Mouse (Mus musculus) small intestine, adult 2 months (tissue): Measurements from ENCODE around the gene Zfp945. TPM values are rescaled to one million over a fixed set of nuclear protein-coding genes. Genes with fewer than 3 reads are reported as not detected.
"Not testable (repeated sequence)": the region's sequence is repeated elsewhere in the genome, so short reads cannot be mapped to it uniquely, and the experiment has no call there.

Experiments used
- H3K27ac ChIP-seq: fragments of 200-500 bp; 2 replicates; pipeline ENCODE4 v1.5.1; 2012; ENCODE audit warnings: low read depth, low read length, control low read depth, inconsistent platforms; ENCODE audit not compliant: insufficient read depth
- H3K27me3 ChIP-seq: fragments of 200-500 bp; 2 replicates; pipeline ENCODE4 v1.6.1; 2012; ENCODE audit warnings: mild to moderate bottlenecking, moderate library complexity, low read length, inconsistent platforms; ENCODE audit not compliant: control insufficient read depth, insufficient read depth
- H3K36me3 ChIP-seq: fragments of 200-500 bp; 2 replicates; pipeline ENCODE4 v1.6.1; 2012; ENCODE audit warnings: mild to moderate bottlenecking, low read length, control low read depth, inconsistent platforms; ENCODE audit not compliant: control insufficient read depth, insufficient read depth
- H3K4me1 ChIP-seq: fragments of 200-500 bp; 2 replicates; pipeline ENCODE4 v1.6.1; 2012; ENCODE audit warnings: low read length, inconsistent platforms, mixed read lengths; ENCODE audit not compliant: control insufficient read depth, insufficient read depth, insufficient read length
- H3K4me3 ChIP-seq: fragments of 200-500 bp; 2 replicates; pipeline ENCODE4 v1.5.1; 2012; ENCODE audit warnings: low read depth, mild to moderate bottlenecking, control low read depth, inconsistent platforms, low read length, moderate library complexity
- CTCF ChIP-seq: fragments of 200-500 bp; IDR thresholded peaks from 2 replicates; pipeline ENCODE4 v1.5.1; 2012; ENCODE audit warnings: low read depth, mild to moderate bottlenecking, control low read depth, inconsistent platforms, low read length, moderate library complexity, mixed read lengths; ENCODE audit not compliant: insufficient replicate concordance, insufficient read length; ENCODE audit errors: extremely low read depth
- POLR2A ChIP-seq: fragments of 200-500 bp; IDR thresholded peaks from 2 replicates; pipeline ENCODE4 v1.6.1; 2012; ENCODE audit warnings: low read depth, mild to moderate bottlenecking, control low read depth, inconsistent platforms, low read length, moderate library complexity
- WGBS: fragments of 180-500 bp; shearing (Covaris S2); methylation state at CpG from one replicate; pipeline ENCODE4 v1.1.7; 2018; 5-methylcytosine and 5-hydroxymethylcytosine counted together
- polyA plus RNA-seq: library from polyadenylated mRNA; depleted of rRNA; stranded (reverse); fragments of >200 nt; gene quantifications from 2 replicates; pipeline ENCODE4 v1.2.3, GENCODE M21; 2012; rRNA removed

Gene Zfp945
- 0.15 and 0.28 TPM in 2 replicates for polyA plus RNA-seq

DNA sequence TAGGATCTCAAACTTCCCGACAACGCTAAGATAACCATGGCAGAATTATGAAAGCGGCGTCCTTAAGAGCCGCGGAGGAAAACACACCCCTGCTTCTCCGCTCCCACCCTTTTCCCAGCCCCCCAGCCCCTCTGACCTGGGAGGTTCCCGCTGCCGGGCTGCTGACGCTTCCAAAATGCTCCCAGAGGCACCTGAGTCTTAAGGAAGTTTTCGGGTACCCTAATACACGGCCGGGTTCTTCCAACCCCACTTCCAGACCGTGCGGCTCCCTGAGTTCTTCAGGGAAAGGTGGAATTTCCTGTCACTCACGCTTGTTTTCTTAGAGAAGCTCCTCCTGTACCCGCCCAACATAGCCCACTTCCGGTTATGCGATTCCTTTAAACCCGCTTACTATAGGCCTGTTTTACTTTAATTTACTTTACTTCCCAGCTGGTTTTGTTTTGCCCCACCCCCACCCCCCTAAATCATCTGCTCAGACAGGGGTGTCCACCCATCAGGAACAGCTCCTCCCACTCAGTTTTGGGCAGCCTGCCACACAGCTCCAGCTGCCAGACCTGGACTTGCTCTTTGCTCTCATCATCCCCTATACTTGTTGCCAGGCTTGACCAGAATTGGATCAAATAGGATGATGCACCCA is at the start of gene Zfp945:
Zfp945 (minus strand) TSS at position 290 of the 637 bp plus-strand sequence.
- no peaks in the 10 kb centered on the region for H3K27me3 ChIP-seq
- 0 out of 2 replicates have a peak, but pooled peaks cover 2% of the 10 kb centered on the region for H3K4me1 ChIP-seq
- H3K27ac ChIP-seq = peak within 1 kb of the TSS; percentile 24
- TF ChIP-seq POLR2A (no peak), CTCF (no peak)
- WGBS = 1% methylated on average over 20 of the region's 20 CpGs
- H3K4me3 ChIP-seq = peak within 1 kb of the TSS; percentile 81
- H3K36me3 ChIP-seq = peaks cover 2% of the 10 kb centered on the region

DNA sequence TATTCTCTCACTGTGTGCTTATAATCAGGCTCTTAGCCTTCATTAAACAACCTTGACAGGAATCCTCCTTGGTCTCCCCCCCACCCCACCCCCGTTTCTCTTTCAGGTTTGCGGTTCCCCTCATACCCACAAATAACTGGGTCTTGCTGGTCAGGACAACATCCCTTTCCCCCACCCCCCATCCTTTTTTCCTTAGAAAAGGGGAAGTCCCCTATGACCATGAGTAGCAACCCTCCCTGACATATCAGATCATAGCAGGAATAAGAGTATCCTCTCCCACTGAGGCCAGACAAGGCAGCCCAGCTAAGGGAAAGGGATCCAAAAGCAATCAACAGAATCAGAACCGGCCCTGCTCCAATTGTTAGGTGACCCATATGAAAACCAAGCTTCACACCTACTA is 21.4 kb upstream of the Zfp945 start:
- Histone ChIP-seq H3K27me3 (no peaks in the 10 kb centered on the region), H3K27ac (no peak overlapping the region), H3K4me1 (no peaks in the 10 kb centered on the region), H3K36me3 (no peaks in the 10 kb centered on the region), H3K4me3 (no peak overlapping the region)
- WGBS = 75% methylated on average over 3 of the region's 3 CpGs
- TF ChIP-seq CTCF = no peak
- no peak for TF ChIP-seq POLR2A

DNA sequence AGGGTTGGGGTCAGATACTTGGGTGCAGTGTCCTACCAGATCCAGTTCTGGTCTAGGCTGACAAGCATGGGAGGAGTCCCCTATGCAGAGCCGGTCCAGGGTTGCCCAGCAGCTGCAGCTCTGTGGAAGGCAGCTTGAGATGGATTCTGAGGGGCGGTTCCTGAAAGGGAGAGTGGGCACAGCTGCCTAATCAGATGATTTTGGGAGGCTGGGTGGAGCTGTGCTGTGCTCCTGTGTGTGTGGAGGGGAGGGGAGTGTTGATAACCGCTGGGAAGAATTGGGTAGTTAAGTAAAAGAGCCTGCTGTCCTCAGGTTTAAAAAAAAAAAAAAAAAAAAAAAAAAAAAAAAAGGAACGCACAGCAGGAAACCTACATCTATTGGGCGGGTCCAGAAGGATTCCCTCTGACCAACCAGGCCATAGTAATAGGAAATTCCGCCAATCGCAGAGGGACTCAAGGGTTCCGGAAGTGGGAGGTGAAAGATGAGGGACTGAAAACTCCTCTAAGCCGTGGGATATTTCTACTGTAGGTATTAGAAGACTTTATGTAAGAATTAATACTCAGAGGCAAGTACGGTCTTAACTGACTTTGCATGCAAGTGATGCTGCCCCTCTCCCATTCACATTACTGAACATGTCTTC is 17.2 kb upstream of the Zfp945 start:
- no peak overlapping the region for H3K4me3 ChIP-seq
- H3K27ac ChIP-seq = no peak overlapping the region
- TF ChIP-seq CTCF = no peak
- TF ChIP-seq POLR2A = no peak
- no peaks in the 10 kb centered on the region for H3K4me1 ChIP-seq
- no peaks in the 10 kb centered on the region for H3K36me3 ChIP-seq
- 59% methylated on average over 10 of the region's 10 CpGs for WGBS
- H3K27me3 ChIP-seq = no peaks in the 10 kb centered on the region

DNA sequence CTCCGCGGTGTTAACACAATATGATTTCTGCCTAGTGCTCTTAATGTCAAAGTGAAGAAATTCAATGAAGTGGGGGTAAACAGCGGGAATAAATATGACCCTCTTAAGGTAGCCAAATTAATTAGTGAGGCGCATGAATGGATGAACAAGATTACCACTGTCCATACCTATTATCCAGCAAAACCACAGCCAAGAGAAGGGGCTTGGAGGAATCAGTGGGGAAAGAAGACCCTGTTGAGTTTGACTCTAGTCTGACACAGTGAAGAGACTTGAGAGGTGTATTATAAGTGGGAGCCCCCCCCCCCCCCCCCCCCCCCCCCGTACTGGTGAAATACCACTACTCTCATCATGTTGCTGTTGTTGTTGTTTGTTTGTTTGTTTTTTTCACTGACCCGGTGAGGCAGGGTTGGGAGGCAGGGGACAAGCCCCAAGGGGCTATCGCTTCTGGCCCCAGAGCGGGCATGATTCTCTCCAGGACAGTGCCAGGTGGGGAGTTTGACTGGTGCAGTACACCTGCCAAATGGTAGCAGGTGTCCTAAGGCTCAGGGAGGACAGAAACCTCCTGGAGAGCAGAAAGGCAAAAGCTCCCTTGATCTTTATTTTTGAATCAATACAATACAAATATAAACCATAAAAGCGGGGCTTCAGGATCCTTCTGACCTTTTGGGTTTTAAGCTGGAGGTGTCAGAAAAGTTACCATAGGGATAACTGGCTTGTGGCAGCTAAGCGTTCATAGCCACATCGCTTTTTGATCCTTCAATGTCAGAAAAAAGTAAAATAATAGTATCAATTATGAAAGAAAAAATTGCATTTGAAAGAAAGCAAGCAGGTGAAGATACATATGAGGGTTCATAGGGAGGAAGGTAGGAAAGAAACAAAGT is 10.7 kb upstream of the Zfp945 start:
- WGBS = 94% methylated on average over 10 of the region's 11 CpGs
- Histone ChIP-seq H3K27ac (no peak overlapping the region), H3K4me3 (no peak overlapping the region), H3K4me1 (no peaks in the 10 kb centered on the region), H3K27me3 (no peaks in the 10 kb centered on the region), H3K36me3 (no peaks in the 10 kb centered on the region)
- no peak for TF ChIP-seq POLR2A
- no peak for TF ChIP-seq CTCF

DNA sequence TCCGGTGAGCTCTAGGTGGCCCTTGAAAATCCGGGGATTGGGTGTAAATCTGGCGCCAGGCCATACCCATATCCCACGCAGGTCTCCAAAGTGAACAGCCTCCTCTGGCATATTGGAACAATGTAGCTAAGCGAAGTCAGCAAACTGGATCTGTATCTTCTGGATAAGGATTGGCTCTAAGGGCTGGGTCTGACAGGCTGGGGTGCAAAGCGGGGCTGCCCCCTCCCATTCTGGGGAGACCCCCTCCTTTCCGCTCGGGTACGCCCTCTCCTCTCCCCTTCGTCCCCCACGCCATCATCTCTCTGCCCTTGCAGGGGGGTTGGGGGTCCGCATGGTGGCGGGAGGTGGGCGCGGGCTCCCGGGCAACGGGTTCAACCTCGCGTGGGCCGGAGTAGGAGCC is 9.4 kb upstream of the Zfp945 start:
- 86% methylated on average over 20 of the region's 20 CpGs for WGBS
- TF ChIP-seq CTCF = no peak
- no peak for TF ChIP-seq POLR2A
- Histone ChIP-seq H3K27me3 (no peaks in the 10 kb centered on the region), H3K27ac (no peak overlapping the region), H3K4me3 (no peak overlapping the region), H3K4me1 (no peaks in the 10 kb centered on the region), H3K36me3 (no peaks in the 10 kb centered on the region)

DNA sequence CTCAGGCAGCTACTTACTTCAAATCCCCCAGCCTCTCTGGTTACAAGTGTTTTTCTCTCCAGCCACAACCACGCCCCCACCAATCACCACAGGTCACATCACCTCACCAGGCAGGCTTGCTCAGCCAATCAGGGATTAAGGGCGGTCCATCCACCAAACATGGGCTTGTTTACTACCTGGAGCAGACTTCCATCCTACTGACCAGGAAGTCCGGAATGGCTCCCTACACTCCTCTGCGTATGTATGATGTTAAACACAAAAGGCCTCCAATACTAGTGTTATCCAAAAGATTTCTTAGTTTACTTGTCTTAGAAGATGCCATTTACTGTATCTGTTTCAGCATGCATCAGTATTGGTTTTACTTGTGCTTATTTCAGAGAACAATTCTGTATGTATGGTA is 8.6 kb upstream of the Zfp945 start:
- WGBS = 89% methylated on average over 4 of the region's 4 CpGs
- H3K36me3 ChIP-seq, H3K27ac ChIP-seq, H3K4me3 ChIP-seq, H3K4me1 ChIP-seq, H3K27me3 ChIP-seq: not testable (repeated sequence)

DNA sequence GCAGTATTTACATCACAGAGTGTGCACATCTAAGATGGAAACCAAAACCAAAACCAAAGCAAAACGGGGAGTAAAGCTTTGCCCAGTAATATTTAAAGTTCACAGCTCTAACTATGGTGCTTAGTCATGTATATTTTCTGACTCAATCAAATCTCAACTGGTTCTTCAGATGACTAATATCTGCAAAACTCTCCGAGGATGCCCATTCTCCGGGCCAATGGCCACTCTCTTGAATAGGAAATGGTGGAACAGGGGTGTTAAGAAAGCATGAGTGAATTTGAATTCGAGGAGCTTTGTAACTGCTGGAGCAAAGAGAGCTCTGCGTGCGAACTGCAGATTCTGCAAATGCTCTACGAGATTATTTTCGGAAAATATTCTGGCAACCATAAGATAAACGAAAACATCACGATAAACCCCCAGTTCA is 501 bp downstream of the Zfp945 start:
- Histone ChIP-seq H3K4me3 (peak overlapping the region; percentile 81), H3K36me3 (peaks cover 2% of the 10 kb centered on the region), H3K4me1 (0 out of 2 replicates have a peak, but pooled peaks cover 2% of the 10 kb centered on the region), H3K27me3 (no peaks in the 10 kb centered on the region), H3K27ac (peak overlapping the region; percentile 24)
- 1% methylated on average over 10 of the region's 10 CpGs for WGBS
- TF ChIP-seq POLR2A (no peak), CTCF (no peak)
